Mouse (Mus musculus) spleen, adult 2 months (tissue): Measurements from ENCODE around the gene Cacna1e. TPM values are rescaled to one million over a fixed set of nuclear protein-coding genes. Genes with fewer than 3 reads are reported as not detected.

ENCODE experiments used
- DNase-seq, 2 experiments: peaks; one replicate each; pipeline versions ENCODE4 v3.0.0 to v3.0.0-alpha.2; 2012 to 2021; ENCODE audit warnings: low spot score in 2 of 2, low read depth in 1 of 2
- H3K27ac ChIP-seq: fragments of 200-500 bp; 2 replicates; pipeline ENCODE4 v1.5.1; 2012; ENCODE audit warnings: low read length, inconsistent platforms; ENCODE audit not compliant: insufficient read depth
- H3K27me3 ChIP-seq: fragments of 200-500 bp; 2 replicates; pipeline ENCODE4 v1.6.1; 2012; ENCODE audit warnings: mild to moderate bottlenecking, moderate library complexity, low read length, inconsistent platforms; ENCODE audit not compliant: control insufficient read depth, insufficient read depth
- H3K36me3 ChIP-seq: fragments of 200-500 bp; 2 replicates; pipeline ENCODE4 v1.6.1; 2012; ENCODE audit warnings: mild to moderate bottlenecking, low read length, inconsistent platforms; ENCODE audit not compliant: control insufficient read depth, insufficient read depth
- H3K4me1 ChIP-seq: fragments of 200-500 bp; 2 replicates; pipeline ENCODE4 v1.6.1; 2011; ENCODE audit warnings: inconsistent platforms; ENCODE audit not compliant: control insufficient read depth, insufficient read depth, insufficient read length
- H3K4me3 ChIP-seq: fragments of 200-500 bp; 2 replicates; pipeline ENCODE4 v1.5.1; 2011; ENCODE audit warnings: mild to moderate bottlenecking, inconsistent platforms; ENCODE audit not compliant: insufficient read depth, insufficient read length; ENCODE audit errors: extremely low read depth
- CTCF ChIP-seq: fragments of 200-500 bp; IDR thresholded peaks from 2 replicates; pipeline ENCODE4 v1.5.1; 2011; ENCODE audit warnings: mild to moderate bottlenecking, inconsistent platforms; ENCODE audit not compliant: insufficient read depth, insufficient read length, insufficient replicate concordance; ENCODE audit errors: extremely low read depth
- POLR2A ChIP-seq: fragments of 200-500 bp; IDR thresholded peaks from 2 replicates; pipeline ENCODE4 v1.6.1; 2011; ENCODE audit warnings: low read depth, low read length, inconsistent platforms
- whole genome bisulfite sequencing: fragments of 180-500 bp; shearing (Covaris S2); methylation state at CpG from one replicate; pipeline ENCODE4 v1.1.7; 2018; 5-methylcytosine and 5-hydroxymethylcytosine counted together
- polyA plus RNA-seq: library from polyadenylated mRNA; depleted of rRNA; stranded (reverse); fragments of >200 nt; gene quantifications from 2 replicates; pipeline ENCODE4 v1.2.3, GENCODE M21; 2012

Gene Cacna1e
- polyA plus RNA-seq, 1 experiment, result 7.0 TPM

GRCm38 (mm10) chr1:154839272-154839671 is 45.0 kb downstream of the Cacna1e start:
- 85% methylated on average over 4 of the region's 4 CpGs for WGBS
- Histone ChIP-seq H3K36me3 (no peaks in the 10 kb centered on the region), H3K4me3 (no peak overlapping the region), H3K27ac (no peak overlapping the region), H3K27me3 (no peaks in the 10 kb centered on the region), H3K4me1 (peaks cover 4% of the 10 kb centered on the region; the same call in 1 of the 2 replicates)
- DNase-seq, result no peak
- TF ChIP-seq CTCF (no peak), POLR2A (no peak)

GRCm38 (mm10) chr1:154836473-154836872 is 47.8 kb downstream of the Cacna1e start:
- TF ChIP-seq CTCF (no peak), POLR2A (no peak)
- 90% methylated on average over 5 of the region's 5 CpGs for WGBS
- no peaks in the 10 kb centered on the region for H3K36me3 ChIP-seq

GRCm38 (mm10) chr1:154832168-154832539 is 52.1 kb downstream of the Cacna1e start:
- no peak for DNase-seq
- no peaks in the 10 kb centered on the region for H3K36me3 ChIP-seq
- no peak overlapping the region for H3K27ac ChIP-seq
- WGBS, result 92% methylated on average over 9 of the region's 9 CpGs
- TF ChIP-seq CTCF (no peak), POLR2A (no peak)
- no peaks in the 10 kb centered on the region for H3K27me3 ChIP-seq
- H3K4me1 ChIP-seq, result no peaks in the 10 kb centered on the region; the same call in 1 of the 2 replicates
- no peak overlapping the region for H3K4me3 ChIP-seq

More at GRCm38 (mm10) chr1:154836473-154836872, 47.8 kb downstream of the Cacna1e start:
- Histone ChIP-seq H3K4me3 (no peak overlapping the region), H3K27me3 (no peaks in the 10 kb centered on the region), H3K4me1 (peaks cover 4% of the 10 kb centered on the region; the same call in 1 of the 2 replicates), H3K27ac (no peak overlapping the region)
- DNase-seq, result no peak

DNA sequence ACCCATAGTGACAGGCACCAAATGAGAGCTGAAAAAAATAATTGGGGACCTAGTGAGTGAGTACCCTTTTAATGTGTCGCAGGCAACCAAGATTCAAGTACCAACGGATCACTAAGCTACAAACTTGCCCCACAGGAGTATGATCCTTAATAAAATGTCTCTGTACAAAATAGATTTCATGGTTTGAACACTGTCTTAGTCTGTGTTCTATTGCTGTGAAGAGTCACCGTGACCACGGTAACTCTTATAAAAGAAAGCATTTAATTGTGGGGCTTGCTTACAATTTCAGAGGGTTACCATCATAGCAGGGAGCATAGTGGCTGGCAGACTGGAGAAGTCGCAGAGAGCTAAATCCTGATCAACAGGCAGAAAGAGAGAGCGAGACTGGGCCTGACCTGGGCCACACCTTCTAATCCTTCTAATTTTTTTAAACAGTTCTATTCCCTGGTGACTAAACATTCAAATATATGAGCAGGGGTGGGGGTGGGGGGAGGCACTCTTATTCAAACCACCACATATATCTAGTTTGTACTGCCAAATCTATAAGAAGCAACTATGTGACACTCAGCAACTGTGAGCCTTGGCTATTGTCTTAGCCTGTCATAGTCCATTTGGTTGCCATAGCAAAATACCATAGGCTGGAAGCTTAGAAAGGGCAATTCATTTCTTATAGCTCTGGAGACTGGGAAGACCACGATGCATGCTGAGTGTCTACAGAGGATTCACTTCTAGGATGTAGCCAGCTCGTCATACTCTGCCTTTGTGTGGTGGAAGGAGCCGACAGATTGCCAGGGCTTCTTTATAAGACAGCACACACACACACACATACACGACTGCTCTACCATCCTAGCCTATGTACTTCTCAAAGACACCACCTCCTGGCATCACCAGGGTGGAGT is 52.8 kb downstream of the Cacna1e start:
- Histone ChIP-seq H3K4me1 (no peaks in the 10 kb centered on the region; the same call in 1 of the 2 replicates), H3K27me3 (no peaks in the 10 kb centered on the region), H3K27ac (no peak overlapping the region), H3K4me3 (no peak overlapping the region), H3K36me3 (no peaks in the 10 kb centered on the region)
- WGBS, result 91% methylated on average over 10 of the region's 10 CpGs
- no peak for DNase-seq
- TF ChIP-seq CTCF (no peak), POLR2A (no peak)

GRCm38 (mm10) chr1:154830051-154830450 is 54.2 kb downstream of the Cacna1e start:
- no peak for TF ChIP-seq CTCF
- TF ChIP-seq POLR2A, result no peak
- no peak overlapping the region for H3K27ac ChIP-seq
- no peak overlapping the region for H3K4me3 ChIP-seq
- no peaks in the 10 kb centered on the region for H3K27me3 ChIP-seq
- 89% methylated on average over 6 of the region's 6 CpGs for WGBS
- H3K4me1 ChIP-seq, result no peaks in the 10 kb centered on the region
- H3K36me3 ChIP-seq, result no peaks in the 10 kb centered on the region
- no peak for DNase-seq

GRCm38 (mm10) chr1:154823098-154823497 is 61.2 kb downstream of the Cacna1e start:
- TF ChIP-seq POLR2A (no peak), CTCF (no peak)
- Histone ChIP-seq H3K27me3 (no peaks in the 10 kb centered on the region), H3K27ac (peak overlapping the region; percentile 28; the same call in 1 of the 2 replicates), H3K36me3 (no peaks in the 10 kb centered on the region), H3K4me1 (peaks cover 27% of the 10 kb centered on the region), H3K4me3 (no peak overlapping the region)
- peak; percentile 31 to 55 for DNase-seq
- WGBS, result 29% methylated on average over 3 of the region's 3 CpGs

DNA sequence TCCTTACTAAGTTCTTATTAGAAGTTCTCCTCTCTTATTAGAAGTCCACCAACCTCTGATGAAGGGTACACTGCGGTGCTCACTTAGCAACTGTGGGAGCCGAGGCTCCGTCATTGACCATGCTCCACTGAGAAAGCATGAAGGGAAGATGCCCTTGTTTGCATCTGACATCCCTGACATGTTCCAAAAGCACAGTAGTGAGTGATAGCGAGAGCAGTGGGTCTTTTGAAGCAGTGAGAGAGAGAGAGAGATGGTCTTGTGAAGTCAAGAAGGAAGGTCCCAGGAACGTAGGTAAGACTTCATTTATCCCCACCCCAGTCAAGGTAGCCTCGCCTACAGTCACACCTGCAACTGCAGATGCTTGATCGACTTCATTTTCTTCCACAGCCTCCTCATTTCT is 63.9 kb downstream of the Cacna1e start:
- Histone ChIP-seq H3K27ac (peak overlapping the region; percentile 54; the same call in 1 of the 2 replicates), H3K27me3 (no peaks in the 10 kb centered on the region), H3K36me3 (no peaks in the 10 kb centered on the region), H3K4me3 (no peak overlapping the region), H3K4me1 (peaks cover 32% of the 10 kb centered on the region)
- WGBS, result 60% methylated on average over 7 of the region's 7 CpGs
- DNase-seq, result no peak
- no peak for TF ChIP-seq POLR2A
- no peak for TF ChIP-seq CTCF
